Mouse (Mus musculus) heart, postnatal 0 days (tissue): ENCODE measurements at regions not wholly inside any gene's neighbourhood (a gene's known extent, or its start where the extent isn't known, plus 50 kb on each side); places are given as distances from the start of the nearest gene placed in this dataset.

ENCODE experiments used
- CTCF ChIP-seq: IDR thresholded peaks from 2 replicates; pipeline ENCODE4 v1.5.1; 2016; ENCODE audit warnings: antibody characterized with exemption, control low read depth, low read depth
- EP300 ChIP-seq: IDR thresholded peaks from 2 replicates; pipeline ENCODE4 v1.6.1; 2016; ENCODE audit warnings: antibody characterized with exemption, low read depth

DNA sequence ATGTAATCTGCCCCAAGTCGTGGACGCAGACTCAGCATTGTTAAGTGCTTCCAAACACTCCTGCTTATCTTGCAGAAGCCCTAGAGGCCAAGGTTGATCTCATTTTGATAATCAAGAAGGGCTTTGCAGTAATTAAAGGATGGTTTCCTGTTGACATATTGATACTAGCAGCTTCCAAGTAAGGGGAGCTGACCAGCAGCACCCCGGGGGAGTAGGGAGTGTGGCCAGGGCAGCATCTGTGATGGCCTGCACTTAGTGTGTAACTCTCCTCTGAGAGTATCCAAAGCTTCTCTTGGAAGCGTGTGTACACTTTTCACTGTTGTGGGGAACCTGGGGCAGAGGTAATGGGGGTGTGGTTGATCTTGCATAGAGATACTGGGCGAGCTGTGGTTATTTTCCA is 198.1 kb downstream of the Ttc32 start:
- TF ChIP-seq CTCF = no peak
- no peak for TF ChIP-seq EP300
